Mouse (Mus musculus): ENCODE measurements around the gene Kcnmb1. TPM values are rescaled to one million over a fixed set of nuclear protein-coding genes. Genes with fewer than 3 reads are reported as not detected.

The Kcnmb1 gene
- under 1 TPM; 0.10 to 0.20 TPM for total RNA-seq (2021)
- long read RNA-seq, experiment 1, full-length matches to known transcripts = 2 of 2 reads
- long read RNA-seq, experiment 1, partial matches to known transcripts = 0 of 2 reads
- long read RNA-seq, experiment 1, other reads (novel, unspliced or antisense) = 0 of 2 reads
- long read RNA-seq, experiment 2 = 0 reads

DNA sequence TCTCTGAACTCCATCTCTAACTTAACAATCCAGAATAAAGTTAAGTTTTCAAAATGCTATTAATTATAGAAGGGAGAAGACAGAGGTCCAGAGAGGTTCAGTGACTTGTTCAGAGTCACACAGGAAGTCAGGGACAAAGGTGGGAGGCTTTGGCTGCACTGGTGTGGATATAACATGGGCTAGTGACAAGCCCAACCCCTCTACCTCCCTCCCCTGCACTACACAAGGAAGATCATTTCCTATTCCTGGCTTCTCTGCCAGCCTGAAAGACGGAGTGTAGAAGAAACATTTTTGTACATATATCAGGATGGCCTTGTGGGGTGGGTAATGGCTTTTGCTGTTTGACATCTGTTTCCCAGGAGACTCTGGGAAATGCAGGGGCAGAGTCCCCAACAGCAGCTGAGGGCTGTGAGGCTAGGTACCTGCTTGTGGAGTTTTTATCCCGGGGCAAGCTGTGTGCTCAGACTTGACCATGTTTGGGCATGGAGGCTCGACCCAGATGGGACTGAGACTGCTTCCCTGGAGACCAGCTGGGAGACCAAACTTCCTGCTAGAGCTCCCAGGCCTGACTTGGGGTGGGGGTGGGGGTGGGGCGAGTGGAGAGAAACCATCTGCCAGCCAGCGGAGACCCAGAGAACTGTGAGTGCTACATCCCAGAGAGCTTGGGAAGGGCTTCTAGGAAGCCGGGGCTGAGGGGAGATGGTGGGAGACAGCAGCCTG, at the start of gene Kcnmb1:
Gene Kcnmb1 (plus strand): TSS at position 326 of the 720 bp plus-strand sequence.
- DNase-seq (ENCODE audit: low spot score in 2 of 2) = no peak

DNA sequence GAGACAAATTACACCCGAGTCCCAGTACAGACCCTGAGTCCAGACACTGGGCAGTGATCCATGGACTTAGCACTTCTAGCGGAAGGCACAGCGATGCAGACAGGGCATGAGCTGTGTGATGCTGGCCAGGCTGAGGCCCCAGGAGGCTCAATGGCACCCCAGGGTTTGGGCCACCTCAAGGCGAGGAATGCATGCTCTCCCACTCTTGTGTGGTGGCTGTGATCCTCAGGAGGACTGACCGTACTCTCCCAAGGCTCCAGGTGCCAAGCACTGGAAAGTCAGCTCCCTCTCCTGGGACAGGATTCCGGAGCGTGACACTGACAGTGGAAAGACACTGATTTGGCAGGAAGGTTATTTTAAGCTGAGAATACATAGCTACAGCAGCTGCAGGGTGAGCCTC, 49.8 kb upstream of the Kcnmb1 start:
- DNase-seq (ENCODE audit: low spot score in 2 of 2) = no peak

DNA sequence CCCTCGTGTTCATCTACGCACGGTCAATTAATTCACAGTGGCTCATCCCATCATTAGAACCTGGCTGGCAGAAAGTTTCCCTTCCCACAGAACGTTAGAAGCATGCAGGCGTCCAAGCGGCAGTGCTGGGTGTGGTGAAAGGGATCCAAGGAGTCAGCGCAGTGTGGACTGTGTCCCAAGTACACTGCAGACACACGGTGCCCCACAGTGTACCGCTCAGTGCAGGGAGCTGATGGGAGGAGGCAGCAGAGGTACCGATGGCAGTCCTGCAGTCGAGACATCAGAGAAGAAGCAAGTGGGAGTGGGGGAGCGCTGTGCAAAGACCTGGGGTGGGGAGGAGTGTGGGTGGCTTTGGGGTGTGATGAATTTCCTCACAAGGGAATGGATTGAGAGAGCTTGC, 48.6 kb upstream of the Kcnmb1 start:
- no peak for DNase-seq (ENCODE audit: low spot score in 2 of 2)

DNA sequence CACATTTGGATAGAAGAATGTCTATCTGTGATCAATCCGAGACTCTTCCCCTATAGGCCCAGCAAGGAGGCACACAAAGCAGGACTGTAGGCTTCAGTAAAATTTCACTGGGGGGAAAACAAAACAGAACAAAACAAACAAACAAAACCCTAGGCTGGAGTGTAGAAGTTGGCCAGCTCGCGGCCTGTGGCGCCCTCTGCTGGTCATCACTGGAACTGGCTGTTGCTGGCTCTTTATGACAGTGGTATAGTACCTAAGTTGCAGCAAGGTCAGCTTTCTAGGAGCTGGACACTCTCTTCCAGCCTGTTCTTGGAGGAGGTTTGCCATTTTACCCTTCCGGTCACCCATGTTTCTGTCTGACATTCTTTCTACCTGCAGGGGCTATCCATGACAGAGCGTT, 45.2 kb upstream of the Kcnmb1 start:
- DNase-seq (ENCODE audit: low spot score in 2 of 2) = peak; percentile 50 to 59

DNA sequence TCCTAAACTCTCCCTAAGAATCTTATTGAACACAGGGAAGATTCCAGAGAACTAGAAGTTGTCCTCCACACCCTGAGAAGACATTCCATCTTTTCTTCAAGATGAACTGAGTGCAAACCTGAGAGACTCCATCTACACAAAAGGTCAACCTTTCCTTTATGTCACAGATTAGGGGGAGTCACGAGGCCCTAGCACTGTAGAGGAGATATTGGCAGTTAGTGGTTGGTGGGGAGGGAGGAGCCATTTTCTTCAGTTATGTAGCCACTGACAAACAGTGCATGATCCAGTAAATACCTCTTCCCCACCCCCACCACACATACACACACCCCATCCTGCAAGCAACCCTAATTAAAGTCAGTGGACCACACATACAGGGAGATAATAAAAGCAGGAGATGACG, 44.4 kb upstream of the Kcnmb1 start:
- no peak for DNase-seq (ENCODE audit: low spot score in 2 of 2)

DNA sequence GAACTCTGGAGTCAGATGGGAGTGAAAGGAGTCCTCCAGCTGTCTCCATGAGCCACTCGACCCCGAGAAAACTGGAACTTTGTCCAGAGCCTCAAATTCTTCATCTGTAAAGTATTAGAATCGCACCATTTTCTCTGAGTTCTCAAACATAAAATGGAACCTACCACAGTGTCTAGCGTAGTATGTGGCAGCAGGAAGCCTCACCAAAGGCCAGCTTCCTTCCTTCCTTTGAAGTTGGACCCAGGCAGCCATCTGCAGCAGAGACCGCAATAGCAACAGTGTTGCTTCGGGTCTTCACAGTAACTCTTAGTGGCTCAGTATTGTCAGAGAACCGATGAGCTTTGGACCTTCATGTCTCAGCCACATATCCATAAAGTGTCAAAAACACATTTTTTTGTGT, 43.0 kb upstream of the Kcnmb1 start:
- no peak for DNase-seq (ENCODE audit: low spot score in 2 of 2)

DNA sequence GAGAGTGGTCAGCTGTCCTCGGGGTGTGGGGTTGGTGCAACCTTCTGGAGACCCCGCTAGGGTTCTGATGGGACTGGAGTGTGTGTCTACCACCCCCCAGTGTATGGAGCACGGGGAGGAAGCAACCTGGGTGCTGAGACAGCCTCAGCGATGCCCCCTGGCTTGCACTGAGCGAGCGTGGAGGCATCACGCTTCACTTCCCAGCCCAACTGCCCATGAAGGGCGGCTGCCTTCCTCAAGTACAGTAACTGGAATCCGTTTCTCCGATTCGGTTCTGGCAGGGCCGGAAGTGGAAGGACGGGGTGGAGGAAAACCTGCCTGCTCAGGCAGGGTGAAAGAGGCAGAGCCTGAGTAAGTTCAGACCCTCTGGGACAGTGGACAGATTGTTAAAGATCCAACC, 41.4 kb upstream of the Kcnmb1 start:
- no peak for DNase-seq (ENCODE audit: low spot score in 2 of 2)

DNA sequence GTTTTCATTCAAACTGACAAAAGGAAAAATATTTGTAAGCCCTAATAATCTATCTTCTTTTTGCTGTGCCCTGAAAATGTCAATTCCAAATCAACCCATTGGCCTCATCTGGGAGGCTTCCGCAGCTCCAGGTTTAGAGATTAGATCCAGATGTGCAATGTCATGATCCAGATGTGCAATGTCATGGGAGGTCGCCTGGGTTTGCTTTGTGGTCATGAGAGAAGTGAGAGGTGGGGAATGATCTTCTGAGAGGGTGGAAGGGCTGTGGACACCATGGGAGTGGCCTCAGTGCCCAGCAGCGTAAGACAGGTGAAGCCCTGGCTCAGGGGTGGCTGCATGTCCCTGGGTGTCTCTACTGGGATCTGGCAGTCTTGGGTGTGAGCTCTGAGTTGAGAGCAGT, 39.8 kb upstream of the Kcnmb1 start:
- DNase-seq (ENCODE audit: low spot score in 2 of 2) = no peak

DNA sequence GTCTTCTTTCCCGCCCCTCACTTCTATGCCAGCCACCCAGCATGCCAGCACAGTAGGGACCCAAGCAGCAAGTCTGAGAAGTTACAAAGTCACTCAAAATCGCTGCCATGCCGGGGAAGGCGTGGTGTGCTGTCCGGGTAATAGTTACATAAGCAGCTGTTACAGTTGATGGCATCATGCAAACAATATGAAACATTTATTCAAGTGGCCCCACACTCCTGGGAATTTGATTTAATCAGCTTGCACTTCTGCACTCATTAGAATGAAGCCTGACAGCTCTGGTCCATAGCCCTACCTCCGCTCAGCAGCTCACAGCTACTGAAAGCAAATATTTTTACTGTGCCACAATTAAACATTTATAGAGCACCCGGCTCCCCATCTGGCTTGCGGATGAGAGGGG, 37.0 kb upstream of the Kcnmb1 start:
- no peak for DNase-seq (ENCODE audit: low spot score in 2 of 2)

DNA sequence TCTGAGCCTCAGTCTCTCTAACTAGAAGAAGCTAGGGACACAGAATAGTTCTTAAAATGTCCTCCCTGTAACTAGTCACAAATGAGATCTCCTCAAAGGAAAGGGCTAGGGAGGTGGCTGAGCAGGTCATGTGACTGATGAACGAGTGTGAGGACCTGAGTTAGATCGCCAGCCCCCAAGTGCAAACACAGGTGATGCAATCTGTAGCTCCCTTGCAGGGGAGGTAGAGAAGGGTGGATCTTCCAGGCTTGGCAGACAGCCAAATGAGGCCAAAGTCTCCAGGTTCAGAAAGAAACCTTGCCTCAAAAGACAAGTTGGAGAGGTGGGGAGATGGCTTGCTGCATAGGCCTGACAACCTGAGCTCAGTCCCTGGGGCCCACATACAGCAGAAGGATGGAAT, 36.3 kb upstream of the Kcnmb1 start:
- DNase-seq (ENCODE audit: low spot score in 2 of 2) = no peak

DNA sequence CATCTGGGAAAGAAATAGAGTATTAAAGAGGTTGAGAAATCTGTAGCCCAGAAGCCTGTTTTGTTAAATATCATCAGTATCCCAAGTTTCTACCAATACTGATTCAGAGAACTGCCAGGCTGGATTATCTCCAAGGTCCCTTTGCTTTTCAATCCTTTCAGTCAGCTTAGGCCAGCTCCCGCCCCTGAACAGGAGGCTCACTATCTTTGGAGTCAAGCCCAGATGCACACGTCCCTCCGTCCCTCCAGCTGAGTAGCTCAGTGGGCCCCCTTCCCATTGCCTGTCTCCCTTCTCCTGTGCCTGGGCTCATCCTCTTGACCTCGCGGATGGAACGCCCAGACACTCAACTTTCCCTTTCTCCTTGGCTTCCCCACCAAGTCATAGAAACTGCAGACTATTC, 35.5 kb upstream of the Kcnmb1 start:
- DNase-seq (ENCODE audit: low spot score in 2 of 2) = no peak

DNA sequence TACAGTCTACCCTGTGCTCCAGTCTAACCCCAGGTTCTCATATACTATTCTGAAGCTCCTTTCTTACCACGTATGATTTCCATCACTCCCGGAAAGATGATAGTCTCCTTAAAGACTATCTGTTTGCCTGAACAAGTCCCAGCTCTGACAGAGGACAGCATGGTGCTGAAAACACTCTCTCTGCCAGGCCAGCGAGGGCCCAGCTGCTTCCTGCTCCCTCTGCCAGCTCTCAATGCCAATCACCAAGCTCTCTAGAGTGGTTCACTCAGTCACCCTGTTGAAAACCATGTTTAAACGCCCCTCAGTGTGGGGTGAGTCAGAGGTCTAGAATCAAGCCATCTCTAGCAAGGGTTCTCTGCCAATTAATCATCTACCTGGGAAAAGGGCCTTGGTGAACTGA, 35.0 kb upstream of the Kcnmb1 start:
- DNase-seq (ENCODE audit: low spot score in 2 of 2) = no peak

DNA sequence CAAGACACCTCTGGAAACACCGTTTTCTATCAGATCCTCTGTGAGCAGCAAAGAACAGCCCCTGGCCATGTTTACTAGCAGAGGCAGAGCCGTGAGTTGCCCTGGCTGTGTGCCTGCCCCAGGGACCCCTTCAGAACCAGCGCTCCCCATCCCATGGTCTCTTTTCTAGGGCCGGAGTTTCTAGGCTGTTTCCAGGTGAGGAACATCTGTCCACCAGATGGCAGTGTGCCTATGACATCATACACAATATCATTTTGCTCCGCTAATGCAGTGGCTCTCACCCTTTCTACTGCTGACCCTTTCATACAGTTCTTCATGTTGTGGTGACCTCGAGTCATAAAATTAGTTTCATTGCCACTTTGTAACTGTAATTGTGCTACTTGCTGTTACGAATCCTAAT, 34.2 kb upstream of the Kcnmb1 start:
- DNase-seq (ENCODE audit: low spot score in 2 of 2) = peak in 1 of 2 experiments; percentile 29

DNA sequence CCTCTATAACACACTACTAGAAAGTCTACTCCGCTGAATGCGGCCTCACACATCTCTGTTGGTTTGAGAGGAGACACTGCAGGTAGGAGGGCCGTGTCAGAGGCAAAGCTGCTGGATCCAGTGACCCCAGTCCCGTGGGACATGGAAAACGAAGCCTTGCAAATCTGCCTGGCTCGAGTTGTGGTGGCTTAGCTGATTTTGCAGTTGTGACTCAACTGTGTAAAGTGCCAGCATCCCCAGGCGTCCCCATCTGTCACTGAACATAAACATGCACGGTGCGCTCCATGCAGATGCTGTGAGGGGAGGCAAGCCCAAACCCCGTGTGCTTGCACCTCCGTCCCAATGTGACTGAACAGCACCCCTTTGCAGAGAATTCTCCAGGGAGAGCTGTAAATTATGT, 33.4 kb upstream of the Kcnmb1 start:
- DNase-seq (ENCODE audit: low spot score in 2 of 2) = peak in 1 of 2 experiments; percentile 24

DNA sequence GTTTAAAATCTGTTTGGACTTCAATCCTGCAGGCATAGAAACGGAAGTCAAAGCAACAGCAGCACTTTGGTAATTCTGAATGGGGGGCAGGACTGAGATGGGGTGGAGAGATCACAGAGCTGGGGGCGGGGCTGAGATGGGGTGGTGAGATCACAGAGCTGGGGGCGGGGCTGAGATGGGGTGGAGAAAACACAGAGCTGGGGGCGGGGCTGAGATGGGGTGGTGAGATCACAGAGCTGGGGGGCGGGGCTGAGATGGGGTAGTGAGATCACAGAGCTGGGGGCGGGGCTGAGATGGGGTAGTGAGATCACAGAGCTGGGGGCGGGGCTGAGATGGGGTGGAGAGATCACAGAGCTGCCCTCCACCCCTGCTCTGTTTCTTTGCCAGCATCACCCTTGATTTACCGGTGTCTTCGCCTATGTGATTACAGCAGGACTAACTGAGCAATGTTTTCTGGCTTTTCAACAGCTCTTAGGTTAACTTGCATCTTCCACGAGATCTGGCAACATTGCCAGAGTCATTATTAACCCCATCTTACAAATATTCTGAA, 30.9 kb upstream of the Kcnmb1 start:
- DNase-seq (ENCODE audit: low spot score in 2 of 2) = peak in 1 of 2 experiments; percentile 23

DNA sequence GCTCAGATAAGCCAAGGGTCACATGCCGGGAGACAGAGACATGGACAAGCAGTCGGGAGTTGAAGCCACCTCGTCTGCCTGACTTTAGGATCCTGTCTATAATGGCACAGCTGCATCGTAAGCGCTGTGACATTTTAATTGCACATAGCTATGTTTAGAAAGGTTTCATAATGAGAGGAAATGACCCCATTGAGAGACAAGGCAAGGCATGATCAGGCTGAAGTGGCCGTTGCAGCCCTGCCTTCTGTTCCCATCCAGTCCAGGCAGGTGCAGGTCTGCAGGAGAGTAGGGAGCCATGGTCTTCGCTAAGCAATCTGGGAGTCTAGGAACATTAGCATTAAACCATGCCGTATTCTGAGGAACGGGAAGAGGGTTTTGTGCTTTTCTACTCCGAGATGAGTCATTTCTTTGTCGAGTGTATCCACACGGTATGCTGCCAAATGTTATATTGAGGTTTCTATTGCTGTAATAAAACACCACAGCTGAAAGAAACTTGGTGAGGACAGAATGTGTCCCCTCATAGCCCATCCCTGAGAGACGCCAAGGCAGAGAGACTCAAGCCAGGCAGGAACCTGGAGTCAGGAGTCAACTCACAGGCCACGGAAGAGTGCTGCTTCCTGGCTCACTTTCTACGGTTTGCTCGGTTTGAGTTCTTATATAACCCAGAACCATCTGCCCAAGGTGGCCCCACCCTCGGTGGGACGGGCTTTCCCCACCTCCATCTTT, 30.3 kb upstream of the Kcnmb1 start:
- no peak for DNase-seq (ENCODE audit: low spot score in 2 of 2)

DNA sequence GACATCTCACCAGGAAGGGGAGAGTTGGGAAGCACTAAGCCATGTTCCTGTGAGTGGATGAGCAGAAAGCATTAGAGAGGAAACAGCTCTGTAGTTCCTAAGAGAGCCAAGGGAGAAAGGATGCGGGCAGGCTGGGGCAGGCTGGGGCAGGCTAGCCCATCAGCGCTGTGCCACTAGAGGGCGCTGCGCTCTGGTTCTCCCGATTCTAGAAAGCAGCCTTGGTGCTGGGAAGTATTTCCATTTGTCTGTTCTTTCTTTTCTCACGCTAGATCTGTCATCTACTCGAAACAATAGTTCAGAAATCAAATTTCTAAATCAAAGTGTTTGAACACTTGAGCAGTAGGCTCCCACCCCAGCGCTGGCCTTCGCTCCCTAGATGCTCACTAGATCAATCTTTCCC, 28.5 kb upstream of the Kcnmb1 start:
- DNase-seq (ENCODE audit: low spot score in 2 of 2) = no peak

DNA sequence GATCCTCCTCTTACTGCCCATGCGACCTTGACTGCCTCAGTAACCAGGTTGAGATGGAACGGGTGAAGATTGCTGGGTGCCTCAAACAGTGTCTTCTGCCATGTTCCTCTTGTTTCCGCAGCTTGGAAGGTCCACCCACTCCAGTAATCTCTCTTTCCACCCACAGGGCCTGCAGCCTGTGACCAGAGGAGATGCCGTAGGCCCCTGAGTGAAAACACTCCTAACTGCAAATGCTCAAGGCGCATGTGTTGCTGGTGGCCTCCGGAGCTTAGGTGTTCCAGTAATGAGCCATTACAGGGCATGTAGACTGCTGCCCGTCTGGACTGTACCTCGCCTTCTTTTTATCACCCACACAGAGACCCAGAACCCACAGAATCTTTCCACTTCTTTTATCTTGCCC, 25.2 kb upstream of the Kcnmb1 start:
- no peak for DNase-seq (ENCODE audit: low spot score in 2 of 2)

DNA sequence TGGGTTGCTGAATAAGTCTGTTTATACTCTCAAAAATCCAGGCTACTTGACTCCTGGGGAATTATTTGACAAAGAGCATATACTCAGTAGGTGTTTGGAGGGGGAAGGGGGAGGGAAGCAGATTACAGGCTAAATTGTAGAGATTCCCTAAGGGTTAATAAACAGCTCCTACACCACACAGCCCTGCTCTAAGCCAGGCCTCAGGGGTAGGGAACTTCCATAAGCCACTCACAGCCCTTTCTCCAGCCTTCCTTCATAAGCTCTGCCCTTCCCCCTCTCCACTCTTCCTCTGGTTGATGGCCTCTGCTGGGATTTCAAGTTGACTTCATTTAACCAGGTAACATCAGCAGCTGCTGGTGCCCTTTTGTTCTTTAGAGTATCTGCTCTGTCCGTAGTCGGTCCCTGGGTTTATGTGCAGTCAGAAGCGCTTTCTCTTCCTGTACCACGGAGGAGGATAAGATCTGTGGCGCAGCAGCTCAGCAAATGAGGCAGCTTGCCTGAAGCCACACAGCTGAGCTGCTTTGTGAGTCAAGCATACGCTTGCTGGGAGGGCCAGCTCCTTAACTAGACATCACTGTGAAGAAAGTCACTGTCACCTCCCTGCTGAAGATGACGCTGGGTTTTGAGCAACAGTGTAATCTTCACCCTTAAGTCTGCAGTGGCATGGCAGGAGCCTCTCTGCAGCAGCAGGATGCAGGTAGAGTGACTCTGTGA, 24.1 kb upstream of the Kcnmb1 start:
- no peak for DNase-seq (ENCODE audit: low spot score in 2 of 2)

DNA sequence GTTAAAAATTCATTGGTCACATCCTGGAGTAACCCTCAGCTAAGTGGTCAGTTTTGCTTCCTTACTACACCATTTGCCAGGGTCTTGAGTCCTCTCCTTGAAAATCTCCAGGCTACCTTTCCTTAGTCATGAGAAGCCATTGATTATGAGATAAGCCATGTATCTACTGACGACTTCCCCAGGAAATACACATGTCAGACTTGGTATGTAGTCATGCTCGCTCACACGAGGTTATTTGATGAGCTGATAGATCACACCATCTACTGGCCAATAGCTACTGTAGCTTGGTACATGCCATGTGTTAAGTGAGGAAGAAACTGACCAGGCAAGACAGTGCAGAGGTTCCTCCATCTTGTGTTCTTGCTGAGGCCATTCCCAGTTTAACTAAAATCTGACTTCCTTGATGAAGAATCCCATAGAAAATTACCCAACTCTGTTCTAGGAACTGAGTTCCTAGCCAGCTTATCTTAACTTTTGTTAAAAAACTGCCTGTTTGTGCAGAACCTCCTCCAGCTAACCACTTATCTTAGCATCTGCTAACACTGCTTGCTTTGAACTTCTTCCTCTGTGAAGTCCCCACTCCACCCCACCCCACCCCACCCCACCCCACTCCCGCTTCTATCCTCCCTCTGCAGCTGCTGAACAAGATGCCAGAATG, 23.2 kb upstream of the Kcnmb1 start:
- no peak for DNase-seq (ENCODE audit: low spot score in 2 of 2)

DNA sequence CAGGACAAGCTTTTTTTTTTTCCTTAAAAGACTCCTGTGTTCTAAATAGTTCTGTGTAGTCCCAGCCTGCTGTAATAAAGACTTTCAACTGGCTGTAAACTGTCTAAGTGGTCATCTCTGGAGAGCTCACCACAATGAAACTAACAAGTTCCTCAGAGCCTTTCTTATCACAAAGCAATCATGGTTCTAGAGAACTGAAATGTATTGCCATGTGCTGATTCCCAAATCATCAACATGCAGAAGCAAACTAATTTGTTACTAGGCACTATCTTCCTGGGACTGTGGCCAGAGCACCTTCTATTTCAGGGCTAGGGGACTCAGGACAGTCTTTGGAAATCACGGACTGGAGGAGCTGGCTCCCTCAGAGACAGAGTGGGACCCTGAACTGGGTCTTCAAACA, 19.2 kb upstream of the Kcnmb1 start:
- no peak for DNase-seq (ENCODE audit: low spot score in 2 of 2)

Data from gastrocnemius, postnatal 4 days (tissue).